Mouse (Mus musculus): Measurements from ENCODE around the gene Shank2.

GRCm38 (mm10) chr7:144381588-144381987 is 379.9 kb downstream of the Shank2 start:
- TF ChIP-seq CTCF (IDR thresholded peaks at IDR 0.05; ENCODE audit: extremely low read depth, insufficient read length, insufficient replicate concordance, low read depth, low read length) (no peak), POLR2A (IDR thresholded peaks at IDR 0.05; ENCODE audit: low read depth, low read length) (no peak)

Data from small intestine, adult 2 months (tissue).